Mouse (Mus musculus): ENCODE measurements at regions not wholly inside any gene's neighbourhood (a gene's known extent, or its start where the extent isn't known, plus 50 kb on each side); places are given as distances from the start of the nearest gene placed in this dataset.

GRCm38 (mm10) chr3:52466571-52466970 lies 198.4 kb downstream of the Foxo1 start:
- Histone ChIP-seq H3K36me3 (ENCODE audit: control insufficient read depth, insufficient read depth, low read length) (no peaks in the 10 kb centered on the region), H3K4me3 (ENCODE audit: low read depth, low read length) (no peak overlapping the region), H3K4me1 (replicated peaks; ENCODE audit: control insufficient read depth, insufficient read depth, low read length) (no peaks in the 10 kb centered on the region), H3K9me3 (ENCODE audit: control insufficient read depth, low read length) (peaks cover 6% of the 10 kb centered on the region; the same call in 1 of the 2 replicates), H3K27me3 (ENCODE audit: control insufficient read depth, insufficient read depth, low read length) (no peaks in the 10 kb centered on the region), H3K9ac (ENCODE audit: low read depth, low read length) (no peak overlapping the region), H3K27ac (ENCODE audit: low read depth, low read length) (no peak overlapping the region), H3K4me2 (replicated peaks; ENCODE audit: low read depth, low read length) (no peak overlapping the region)
- no peak for DNase-seq (ENCODE audit: low spot score)
- ATAC-seq (ENCODE audit: low FRiP score), result no peak
- 74% methylated on average over 3 of the region's 3 CpGs for WGBS

- H3K4me3 ChIP-seq (ENCODE audit: low read depth, low read length), result no peak overlapping the region
- no peaks in the 10 kb centered on the region for H3K36me3 ChIP-seq (ENCODE audit: control insufficient read depth, insufficient read depth, low read length)
- 38% methylated on average over 7 of the region's 7 CpGs for WGBS
- no peak overlapping the region for H3K9ac ChIP-seq (ENCODE audit: low read depth, low read length)
- peak; percentile 16 for DNase-seq (ENCODE audit: low spot score)
- no peak overlapping the region for H3K27ac ChIP-seq (ENCODE audit: low read depth, low read length)
- no peaks in the 10 kb centered on the region for H3K9me3 ChIP-seq (ENCODE audit: control insufficient read depth, low read length)
- H3K4me2 ChIP-seq (replicated peaks; ENCODE audit: low read depth, low read length), result no peak overlapping the region
- H3K4me1 ChIP-seq (replicated peaks; ENCODE audit: control insufficient read depth, insufficient read depth, low read length), result no peaks in the 10 kb centered on the region
- no peaks in the 10 kb centered on the region for H3K27me3 ChIP-seq (ENCODE audit: control insufficient read depth, insufficient read depth, low read length)
- ATAC-seq (ENCODE audit: low FRiP score), result no peak
Measured at GRCm38 (mm10) chr3:52463911-52464310, 195.8 kb downstream of the Foxo1 start.

GRCm38 (mm10) chr3:52454955-52455354 lies 186.8 kb downstream of the Foxo1 start:
- no peak for ATAC-seq (ENCODE audit: low FRiP score)
- Histone ChIP-seq H3K27me3 (ENCODE audit: control insufficient read depth, insufficient read depth, low read length) (no peaks in the 10 kb centered on the region), H3K4me3 (ENCODE audit: low read depth, low read length) (no peak overlapping the region), H3K4me2 (replicated peaks; ENCODE audit: low read depth, low read length) (no peak overlapping the region), H3K27ac (ENCODE audit: low read depth, low read length) (no peak overlapping the region), H3K9me3 (ENCODE audit: control insufficient read depth, low read length) (no peaks in the 10 kb centered on the region), H3K4me1 (replicated peaks; ENCODE audit: control insufficient read depth, insufficient read depth, low read length) (no peaks in the 10 kb centered on the region), H3K36me3 (ENCODE audit: control insufficient read depth, insufficient read depth, low read length) (no peaks in the 10 kb centered on the region), H3K9ac (ENCODE audit: low read depth, low read length) (no peak overlapping the region)
- DNase-seq (ENCODE audit: low spot score), result no peak
- 93% methylated on average over 5 of the region's 5 CpGs for WGBS

GRCm38 (mm10) chr3:52453041-52453440 lies 184.9 kb downstream of the Foxo1 start:
- Histone ChIP-seq H3K9ac (ENCODE audit: low read depth, low read length) (no peak overlapping the region), H3K4me1 (replicated peaks; ENCODE audit: control insufficient read depth, insufficient read depth, low read length) (no peaks in the 10 kb centered on the region)

GRCm38 (mm10) chr3:52452345-52452744 lies 184.2 kb downstream of the Foxo1 start:
- no peaks in the 10 kb centered on the region for H3K4me1 ChIP-seq (replicated peaks; ENCODE audit: control insufficient read depth, insufficient read depth, low read length)
- H3K27ac ChIP-seq (ENCODE audit: low read depth, low read length), result no peak overlapping the region
- no peaks in the 10 kb centered on the region for H3K36me3 ChIP-seq (ENCODE audit: control insufficient read depth, insufficient read depth, low read length)
- 54% methylated on average over 5 of the region's 5 CpGs for WGBS
- no peaks in the 10 kb centered on the region for H3K27me3 ChIP-seq (ENCODE audit: control insufficient read depth, insufficient read depth, low read length)
- no peaks in the 10 kb centered on the region for H3K9me3 ChIP-seq (ENCODE audit: control insufficient read depth, low read length)
- ATAC-seq (ENCODE audit: low FRiP score) (no peak), DNase-seq (ENCODE audit: low spot score) (no peak)
- no peak overlapping the region for H3K4me2 ChIP-seq (replicated peaks; ENCODE audit: low read depth, low read length)
- H3K4me3 ChIP-seq (ENCODE audit: low read depth, low read length), result no peak overlapping the region
- no peak overlapping the region for H3K9ac ChIP-seq (ENCODE audit: low read depth, low read length)

More at GRCm38 (mm10) chr3:52453041-52453440, 184.9 kb downstream of the Foxo1 start:
- no peak overlapping the region for H3K4me2 ChIP-seq (replicated peaks; ENCODE audit: low read depth, low read length)
- no peak overlapping the region for H3K4me3 ChIP-seq (ENCODE audit: low read depth, low read length)
- ATAC-seq (ENCODE audit: low FRiP score) (no peak), DNase-seq (ENCODE audit: low spot score) (no peak)
- no peak overlapping the region for H3K27ac ChIP-seq (ENCODE audit: low read depth, low read length)
- H3K36me3 ChIP-seq (ENCODE audit: control insufficient read depth, insufficient read depth, low read length), result no peaks in the 10 kb centered on the region
- no peaks in the 10 kb centered on the region for H3K9me3 ChIP-seq (ENCODE audit: control insufficient read depth, low read length)
- WGBS, result 73% methylated on average over 3 of the region's 3 CpGs
- H3K27me3 ChIP-seq (ENCODE audit: control insufficient read depth, insufficient read depth, low read length), result no peaks in the 10 kb centered on the region

GRCm38 (mm10) chr3:52446991-52447390 lies 178.9 kb downstream of the Foxo1 start:
- DNase-seq (ENCODE audit: low spot score) (no peak), ATAC-seq (ENCODE audit: low FRiP score) (no peak)
- Histone ChIP-seq H3K9me3 (ENCODE audit: control insufficient read depth, low read length) (no peaks in the 10 kb centered on the region), H3K4me1 (replicated peaks; ENCODE audit: control insufficient read depth, insufficient read depth, low read length) (no peaks in the 10 kb centered on the region), H3K36me3 (ENCODE audit: control insufficient read depth, insufficient read depth, low read length) (no peaks in the 10 kb centered on the region), H3K4me2 (replicated peaks; ENCODE audit: low read depth, low read length) (no peak overlapping the region), H3K27me3 (ENCODE audit: control insufficient read depth, insufficient read depth, low read length) (no peaks in the 10 kb centered on the region), H3K9ac (ENCODE audit: low read depth, low read length) (no peak overlapping the region), H3K4me3 (ENCODE audit: low read depth, low read length) (no peak overlapping the region), H3K27ac (ENCODE audit: low read depth, low read length) (no peak overlapping the region)
- 78% methylated on average over 1 of the region's 1 CpGs for WGBS

- Histone ChIP-seq H3K4me2 (replicated peaks; ENCODE audit: low read depth, low read length) (no peak overlapping the region), H3K4me1 (replicated peaks; ENCODE audit: control insufficient read depth, insufficient read depth, low read length) (no peaks in the 10 kb centered on the region), H3K27me3 (ENCODE audit: control insufficient read depth, insufficient read depth, low read length) (no peaks in the 10 kb centered on the region), H3K9me3 (ENCODE audit: control insufficient read depth, low read length) (no peaks in the 10 kb centered on the region), H3K27ac (ENCODE audit: low read depth, low read length) (no peak overlapping the region), H3K36me3 (ENCODE audit: control insufficient read depth, insufficient read depth, low read length) (no peaks in the 10 kb centered on the region), H3K4me3 (ENCODE audit: low read depth, low read length) (no peak overlapping the region), H3K9ac (ENCODE audit: low read depth, low read length) (no peak overlapping the region)
- 74% methylated on average over 5 of the region's 5 CpGs for WGBS
- no peak for DNase-seq (ENCODE audit: low spot score)
- ATAC-seq (ENCODE audit: low FRiP score), result no peak
Measured at GRCm38 (mm10) chr3:52446500-52446899, 178.4 kb downstream of the Foxo1 start.

- H3K4me1 ChIP-seq (replicated peaks; ENCODE audit: control insufficient read depth, insufficient read depth, low read length), result no peaks in the 10 kb centered on the region
- no peaks in the 10 kb centered on the region for H3K9me3 ChIP-seq (ENCODE audit: control insufficient read depth, low read length)
- no peak for ATAC-seq (ENCODE audit: low FRiP score)
- no peaks in the 10 kb centered on the region for H3K27me3 ChIP-seq (ENCODE audit: control insufficient read depth, insufficient read depth, low read length)
- no peaks in the 10 kb centered on the region for H3K36me3 ChIP-seq (ENCODE audit: control insufficient read depth, insufficient read depth, low read length)
- 88% methylated on average over 8 of the region's 8 CpGs for WGBS
- DNase-seq (ENCODE audit: low spot score), result no peak
- no peak overlapping the region for H3K4me3 ChIP-seq (ENCODE audit: low read depth, low read length)
- H3K9ac ChIP-seq (ENCODE audit: low read depth, low read length), result no peak overlapping the region
- no peak overlapping the region for H3K27ac ChIP-seq (ENCODE audit: low read depth, low read length)
- H3K4me2 ChIP-seq (replicated peaks; ENCODE audit: low read depth, low read length), result no peak overlapping the region
Measured at GRCm38 (mm10) chr3:52444420-52445119, 176.4 kb downstream of the Foxo1 start.

GRCm38 (mm10) chr3:52443856-52444255 lies 175.7 kb downstream of the Foxo1 start:
- DNase-seq (ENCODE audit: low spot score) (peak; percentile 41), ATAC-seq (ENCODE audit: low FRiP score) (peak; percentile 65; the same call in 1 of the 2 replicates)
- Histone ChIP-seq H3K4me3 (ENCODE audit: low read depth, low read length) (no peak overlapping the region), H3K9me3 (ENCODE audit: control insufficient read depth, low read length) (no peaks in the 10 kb centered on the region), H3K4me1 (replicated peaks; ENCODE audit: control insufficient read depth, insufficient read depth, low read length) (no peaks in the 10 kb centered on the region), H3K4me2 (replicated peaks; ENCODE audit: low read depth, low read length) (no peak overlapping the region), H3K36me3 (ENCODE audit: control insufficient read depth, insufficient read depth, low read length) (no peaks in the 10 kb centered on the region), H3K27ac (ENCODE audit: low read depth, low read length) (peak overlapping the region; percentile 24; the same call in 1 of the 2 replicates), H3K9ac (ENCODE audit: low read depth, low read length) (no peak overlapping the region), H3K27me3 (ENCODE audit: control insufficient read depth, insufficient read depth, low read length) (no peaks in the 10 kb centered on the region)
- WGBS, result 33% methylated on average over 3 of the region's 3 CpGs

Data from hindbrain, embryonic 11.5 days (tissue).